Mouse (Mus musculus) limb, embryonic 15.5 days (tissue): ENCODE results near the gene Treh. TPM values are rescaled to one million over a fixed set of nuclear protein-coding genes. Genes with fewer than 3 reads are reported as not detected.

ENCODE experiments used
- ATAC-seq: fragments of 200-750 bp; cut with Nextera tagmentation; 2 replicates; pipeline ENCODE4 v1.8.0; 2017; ENCODE audit warnings: low read depth, moderate TSS enrichment; ENCODE audit not compliant: insufficient number of reproducible peaks, low FRiP score, low TSS enrichment
- H3K27ac ChIP-seq: fragments of 300-500 bp; sonication (generic); 2 replicates; pipeline ENCODE4 v1.5.1; 2015; ENCODE audit warnings: moderate library complexity, mild to moderate bottlenecking, inconsistent platforms
- H3K27me3 ChIP-seq: fragments of 300-500 bp; sonication (generic); 2 replicates; pipeline ENCODE4 v1.6.1; 2015; ENCODE audit warnings: inconsistent platforms
- H3K36me3 ChIP-seq: fragments of 300-500 bp; sonication (generic); 2 replicates; pipeline ENCODE4 v1.6.1; 2015; ENCODE audit warnings: inconsistent platforms
- H3K4me1 ChIP-seq: fragments of 300-500 bp; sonication (generic); 2 replicates; pipeline ENCODE4 v1.6.1; 2015; ENCODE audit warnings: inconsistent platforms
- H3K4me2 ChIP-seq: fragments of 300-500 bp; sonication (generic); 2 replicates; pipeline ENCODE4 v1.6.1; 2015; ENCODE audit warnings: mild to moderate bottlenecking, inconsistent platforms
- H3K4me3 ChIP-seq: fragments of 300-500 bp; sonication (generic); 2 replicates; pipeline ENCODE4 v1.5.1; 2015; ENCODE audit warnings: mild to moderate bottlenecking, inconsistent platforms
- H3K9ac ChIP-seq: fragments of 300-500 bp; sonication (generic); 2 replicates; pipeline ENCODE4 v1.6.1; 2015; ENCODE audit warnings: inconsistent platforms
- H3K9me3 ChIP-seq: fragments of 300-500 bp; sonication (generic); 2 replicates; pipeline ENCODE4 v1.6.1; 2016; ENCODE audit warnings: inconsistent platforms
- WGBS: fragments of 180-500 bp; shearing (Covaris S2); methylation state at CpG from one replicate; pipeline ENCODE4 v1.1.7; 2015; 5-methylcytosine and 5-hydroxymethylcytosine counted together
- polyA plus RNA-seq: library from polyadenylated mRNA; unstranded; fragments of >200 nt; fragmentation: Nextera tagmentation; extraction: Ambion mirVana; gene quantifications from 2 replicates; pipeline ENCODE4 v1.2.1, GENCODE M21; 2015

The Treh gene
- polyA plus RNA-seq, 1 experiment from 2014 or later, result not detected

GRCm38 (mm10) chr9:44732130-44732549 is 59.1 kb downstream of the Treh start:
- peaks cover 52% of the 10 kb centered on the region for H3K4me1 ChIP-seq
- 70% methylated on average over 5 of the region's 5 CpGs for WGBS
- H3K4me2 ChIP-seq, result peak overlapping the region; percentile 95; the same call in 1 of the 2 replicates
- H3K9me3 ChIP-seq, result no peaks in the 10 kb centered on the region
- ATAC-seq, result no peak
- H3K27me3 ChIP-seq, result no peaks in the 10 kb centered on the region
- peak overlapping the region; percentile 67; the same call in 1 of the 2 replicates for H3K4me3 ChIP-seq
- no peak overlapping the region for H3K9ac ChIP-seq
- H3K27ac ChIP-seq, result peak overlapping the region; percentile 93
- peaks cover 6% of the 10 kb centered on the region for H3K36me3 ChIP-seq

- Histone ChIP-seq H3K4me1 (peaks cover 56% of the 10 kb centered on the region), H3K4me2 (peak overlapping the region; percentile 95), H3K36me3 (no peaks in the 10 kb centered on the region; the same call in 1 of the 2 replicates), H3K27ac (peak overlapping the region; percentile 93), H3K9me3 (no peaks in the 10 kb centered on the region), H3K9ac (peak overlapping the region; percentile 62; the same call in 1 of the 2 replicates), H3K27me3 (no peaks in the 10 kb centered on the region), H3K4me3 (peak overlapping the region; percentile 67)
- WGBS, result 53% methylated on average over 12 of the region's 12 CpGs
- no peak for ATAC-seq
Observed at GRCm38 (mm10) chr9:44732921-44733530, 60.0 kb downstream of the Treh start.

GRCm38 (mm10) chr9:44733671-44734523 is 60.9 kb downstream of the Treh start:
- Histone ChIP-seq H3K9me3 (no peaks in the 10 kb centered on the region), H3K4me2 (peak overlapping the region; percentile 95), H3K36me3 (no peaks in the 10 kb centered on the region), H3K9ac (peak overlapping the region; percentile 62), H3K27me3 (no peaks in the 10 kb centered on the region), H3K4me1 (peaks cover 56% of the 10 kb centered on the region), H3K4me3 (peak overlapping the region; percentile 67), H3K27ac (peak overlapping the region; percentile 93)
- WGBS, result 1% methylated on average over 78 of the region's 79 CpGs
- ATAC-seq, result peak; percentile 21; the same call in 1 of the 2 replicates

- no peaks in the 10 kb centered on the region for H3K9me3 ChIP-seq
- H3K27ac ChIP-seq, result peak within 1 kb of the TSS; percentile 93
- H3K9ac ChIP-seq, result peak within 1 kb of the TSS; percentile 62
- H3K4me1 ChIP-seq, result peaks cover 56% of the 10 kb centered on the region
- peak within 1 kb of the TSS; percentile 67 for H3K4me3 ChIP-seq
- H3K27me3 ChIP-seq, result no peaks in the 10 kb centered on the region
- peak within 1 kb of the TSS; percentile 95 for H3K4me2 ChIP-seq
- H3K36me3 ChIP-seq, result no peaks in the 10 kb centered on the region
- 1% methylated on average over 46 of the region's 47 CpGs for WGBS
- ATAC-seq, result peak; percentile 80
Observed at GRCm38 (mm10) chr9:44734524-44735494, 61.8 kb downstream of the Treh start, which contains the start of gene Phldb1. Phldb1 (minus strand) TSS chr9:44735198.

GRCm38 (mm10) chr9:44735886-44736285 is 62.9 kb downstream of the Treh start:
- H3K27ac ChIP-seq, result peak overlapping the region; percentile 93
- ATAC-seq, result no peak
- H3K36me3 ChIP-seq, result no peaks in the 10 kb centered on the region
- 77% methylated on average over 6 of the region's 6 CpGs for WGBS
- H3K27me3 ChIP-seq, result no peaks in the 10 kb centered on the region
- H3K4me3 ChIP-seq, result no peak overlapping the region
- peaks cover 56% of the 10 kb centered on the region for H3K4me1 ChIP-seq
- H3K9ac ChIP-seq, result no peak overlapping the region
- H3K9me3 ChIP-seq, result no peaks in the 10 kb centered on the region
- peak overlapping the region; percentile 95; the same call in 1 of the 2 replicates for H3K4me2 ChIP-seq

Other genes with a start within 250 kb of the Treh start
- not detected in 2 replicates for gene Foxr1, start 232.1 kb upstream of the Treh start, polyA plus RNA-seq
- 0.37 and 0.45 TPM in 2 replicates for gene Upk2, start 218.3 kb upstream of the Treh start, polyA plus RNA-seq
- gene Bcl9l, start 190.4 kb upstream of the Treh start, polyA plus RNA-seq, result 16.8 and 18.5 TPM in 2 replicates
- 0.24 and 0.46 TPM in 2 replicates for gene Cxcr5, start 111.4 kb upstream of the Treh start, polyA plus RNA-seq
- 17.7 and 18.4 TPM in 2 replicates for gene Ddx6, start 68.3 kb upstream of the Treh start, polyA plus RNA-seq
- 37.8 and 39.2 TPM in 2 replicates for gene Phldb1, start 62.0 kb downstream of the Treh start, polyA plus RNA-seq
- gene Arcn1, start 94.6 kb downstream of the Treh start, polyA plus RNA-seq, result 221 and 223 TPM in 2 replicates
- 106 and 117 TPM in 2 replicates for gene Ift46, start 94.7 kb downstream of the Treh start, polyA plus RNA-seq
- gene Tmem25, start 126.1 kb downstream of the Treh start, polyA plus RNA-seq, result 2.3 and 2.6 TPM in 2 replicates
- 0.56 and 0.65 TPM in 2 replicates for gene Ttc36, start 129.8 kb downstream of the Treh start, polyA plus RNA-seq
- 12.4 and 13.7 TPM in 2 replicates for gene Kmt2a, start 208.1 kb downstream of the Treh start, polyA plus RNA-seq
- gene Atp5l, start 247.5 kb downstream of the Treh start, polyA plus RNA-seq, result 568 and 652 TPM in 2 replicates